Mouse (Mus musculus): ENCODE data around the gene Rtkn2.

DNA sequence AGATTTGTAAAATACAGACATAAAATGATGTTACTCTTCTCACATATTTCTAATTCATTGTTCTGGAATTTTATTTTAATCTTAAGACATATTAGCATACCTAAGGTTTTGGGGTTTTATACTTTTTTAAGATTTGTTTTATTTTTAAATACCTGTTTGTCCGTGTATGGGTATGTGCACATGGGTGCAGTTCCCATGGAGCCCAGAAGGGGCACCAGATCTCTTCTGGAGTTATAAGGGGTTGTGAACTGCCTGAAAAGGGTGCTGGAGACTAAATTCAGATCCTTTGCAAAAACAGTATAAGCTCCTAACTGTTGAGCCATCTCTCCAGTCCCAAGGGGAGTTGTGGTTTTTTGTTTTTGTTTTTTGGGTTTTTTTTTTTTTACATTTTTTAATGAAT lies 79.0 kb downstream of the Rtkn2 start:
- TF ChIP-seq CTCF (IDR thresholded peaks at IDR 0.05; ENCODE audit: low read depth) (peak; percentile 5; the same call in 1 of the 2 replicates), EP300 (IDR thresholded peaks at IDR 0.05; ENCODE audit: low read depth) (no peak)

All from heart, postnatal 0 days (tissue).